Comparison of ENCODE assay signal across 12 mouse cellular contexts in the genomic region with DNA sequence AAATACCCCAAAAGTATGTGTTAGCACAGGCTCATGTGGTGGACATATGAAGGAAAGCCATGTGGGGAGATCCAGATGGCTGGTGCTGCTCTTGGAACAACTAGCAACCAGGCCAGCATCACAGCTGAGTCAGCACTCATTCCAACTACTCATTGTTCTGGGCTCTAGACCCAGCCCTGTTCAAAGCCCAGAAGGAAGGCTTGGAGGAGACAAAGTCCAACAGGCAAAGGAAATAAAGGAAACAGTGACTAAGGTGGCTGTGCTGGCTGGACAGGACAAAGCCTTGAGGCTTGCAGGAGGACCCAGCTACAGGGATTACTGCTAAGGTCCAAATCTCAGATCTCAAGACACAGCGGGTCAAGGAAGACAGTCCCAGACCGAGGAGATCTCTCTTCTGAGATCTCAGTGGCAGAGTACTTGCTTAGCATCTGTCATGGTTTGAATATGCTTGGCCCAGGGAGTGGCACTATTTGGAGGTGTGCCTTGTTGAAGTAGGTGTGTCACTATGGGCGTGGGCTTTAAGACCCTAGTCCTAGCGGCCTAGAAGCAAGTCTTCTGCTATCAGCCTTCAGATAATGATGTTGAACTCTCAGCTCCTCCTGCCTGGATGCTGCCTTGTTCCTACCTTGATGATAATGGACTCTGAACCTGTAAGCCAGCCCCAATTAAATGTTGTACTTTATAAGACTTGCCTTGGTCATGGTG. TPM values are rescaled to one million over a fixed set of nuclear protein-coding genes. Genes with fewer than 3 reads are reported as not detected.
DNase-seq lines count a peak whose midpoint lies in the region; ATAC-seq and TF ChIP-seq lines count a peak whose summit lies in the region.
"Had no signal": no experiment of that assay in that cellular context is flagged by ENCODE, and none has a peak within 500 bp of the region (broad histone marks: within the 10 kb centered on the region; RNA-seq: fewer than 3 reads in every experiment).

No protein-coding gene starts in this region.

- peak overlapping the region; percentile 2; the same call in 1 of the 2 replicates for H3K4me3 ChIP-seq in testis, adult 2 months (ENCODE audit: control insufficient read depth, low read depth, low read length)
- H3K4me3 ChIP-seq: neural tube, embryonic 12.5 days had no signal

- H3K27ac ChIP-seq in testis, adult 2 months (ENCODE audit: control insufficient read depth, insufficient read depth, low read depth, low read length): no peak overlapping the region
- H3K27ac ChIP-seq: neural tube, embryonic 12.5 days had no signal

- TF ChIP-seq POLR2A in testis, adult 2 months (IDR thresholded peaks at IDR 0.05; ENCODE audit: control insufficient read depth, low read depth, low read length): no peak

- no peaks in the 10 kb centered on the region; the same call in 1 of the 2 replicates for H3K4me1 ChIP-seq in testis, adult 2 months (ENCODE audit: control insufficient read depth, insufficient read depth, low read length)

- H3K36me3 ChIP-seq in testis, adult 2 months (ENCODE audit: control insufficient read depth, insufficient read depth, low read length): no peaks in the 10 kb centered on the region
- H3K36me3 ChIP-seq: neural tube, embryonic 12.5 days had no signal

- peak; percentile 45 for DNase-seq in cerebellum, adult 11-12 months
- no peak for DNase-seq in cerebellum, adult 8-10 months
- no peak for DNase-seq in testis, postnatal 14 days (ENCODE audit: low spot score)
- DNase-seq in kidney, postnatal 25 days: peak; percentile 58 to 72
- no peak for DNase-seq in right cerebral cortex, adult 18-20 months
- DNase-seq in frontal cortex, postnatal 36 days (ENCODE audit: low spot score in 2 of 2): no peak
- DNase-seq: heart, postnatal 10 days; right cerebral cortex, postnatal 14 days; thymus, postnatal 36 days had no signal

- H3K27me3 ChIP-seq in testis, adult 2 months (ENCODE audit: control insufficient read depth, insufficient read depth, low read length): no peaks in the 10 kb centered on the region
- H3K27me3 ChIP-seq: neural tube, embryonic 12.5 days had no signal

- no peak for ATAC-seq in CD4-positive, CD25-positive, alpha-beta regulatory T cell, adult 4 months

- no peak for TF ChIP-seq CTCF in testis, adult 2 months (IDR thresholded peaks at IDR 0.05; ENCODE audit: control insufficient read depth, insufficient read depth, insufficient replicate concordance, low read depth, low read length)

RNA-seq across cellular contexts. Expression of gene Cdip1, which starts 12.0 kb away (rescaled TPM):
- 55.2 and 57.0 TPM in 2 replicates for polyA plus RNA-seq in testis, adult 2 months (2012; rRNA removed)
- 10 to 100 TPM; 32.8 to 56.2 TPM for polyA plus RNA-seq in CD4-positive, CD25-positive, alpha-beta regulatory T cell, adult 4 months (2017; shearing (Covaris generic))

RNA-seq across cellular contexts. Expression of gene Hmox2, which starts 51.9 kb away (rescaled TPM):
- 538 and 552 TPM in 2 replicates for polyA plus RNA-seq in testis, adult 2 months (2012; rRNA removed)
- polyA plus RNA-seq in CD4-positive, CD25-positive, alpha-beta regulatory T cell, adult 4 months (2017; shearing (Covaris generic)): 100 to 1,000 TPM; 114 to 119 TPM

RNA-seq across cellular contexts. Expression of gene 4930562C15Rik, which starts 57.2 kb away (rescaled TPM):
- polyA plus RNA-seq in testis, adult 2 months (2012; rRNA removed): 55.3 and 61.1 TPM in 2 replicates
- 1 to 10 TPM in 1 of 2 experiments, under 1 TPM in 1; 0.68 to 1.3 TPM for polyA plus RNA-seq in CD4-positive, CD25-positive, alpha-beta regulatory T cell, adult 4 months (2017; shearing (Covaris generic))

RNA-seq across cellular contexts. Expression of gene Nmral1, which starts 58.9 kb away (rescaled TPM):
- 1.8 and 2.2 TPM in 2 replicates for polyA plus RNA-seq in testis, adult 2 months (2012; rRNA removed)
- polyA plus RNA-seq in CD4-positive, CD25-positive, alpha-beta regulatory T cell, adult 4 months (2017; shearing (Covaris generic)): 10 to 100 TPM in 1 of 2 experiments, 1 to 10 TPM in 1; 7.4 to 10.3 TPM

Comparison
In these comparisons a context has a peak if more than half of its experiments do, and no peak if none do; other contexts are left out.
1. DNase-seq: peak in cerebellum, adult 11-12 months (single experiment) and kidney, postnatal 25 days (2 of 2); none in cerebellum, adult 8-10 months (single experiment), testis, postnatal 14 days (single experiment), right cerebral cortex, adult 18-20 months (single experiment) and frontal cortex, postnatal 36 days (0 of 2).
2. RNA of gene 4930562C15Rik, which starts 57.2 kb away (polyA plus RNA-seq): 55.3 to 61.1 TPM in testis, adult 2 months; 0.68 to 1.3 TPM in CD4-positive, CD25-positive, alpha-beta regulatory T cell, adult 4 months; every median in the first group is over 10 times any median in the second.